Mouse (Mus musculus): ENCODE measurements around the gene Pank3.

Gene Pank3

DNA sequence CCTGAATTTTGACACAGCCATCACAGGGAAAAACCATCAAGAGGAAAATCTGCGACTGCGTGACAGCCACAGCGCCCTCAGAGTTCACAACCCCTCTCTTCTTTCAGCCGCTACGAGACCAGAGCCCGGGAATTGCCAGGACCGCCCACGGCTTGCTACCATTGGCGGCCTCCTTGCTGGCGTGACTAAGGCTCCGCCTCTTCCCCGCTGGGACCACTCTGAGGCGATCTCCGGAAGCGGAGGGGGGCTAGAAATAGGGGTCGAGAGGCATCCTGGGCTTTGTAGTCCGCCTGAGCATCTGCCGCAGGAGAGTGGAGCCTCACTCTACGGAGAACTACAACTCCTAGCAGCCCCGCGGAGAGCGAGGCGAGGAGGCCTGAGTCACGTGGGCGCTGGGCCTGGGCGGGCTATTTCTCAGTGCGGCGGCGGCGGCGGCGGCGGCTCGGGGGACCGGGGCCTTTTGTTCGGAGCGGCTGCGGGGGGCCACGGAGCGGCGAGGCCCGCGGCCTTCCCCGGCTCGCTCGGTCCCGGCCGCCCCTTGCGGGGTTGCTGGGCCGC, at the start of gene Pank3:
Gene Pank3, plus strand, starts transcription at position 297 of the 558 bp plus-strand sequence.
- DNase-seq, result peak; percentile 95

DNA sequence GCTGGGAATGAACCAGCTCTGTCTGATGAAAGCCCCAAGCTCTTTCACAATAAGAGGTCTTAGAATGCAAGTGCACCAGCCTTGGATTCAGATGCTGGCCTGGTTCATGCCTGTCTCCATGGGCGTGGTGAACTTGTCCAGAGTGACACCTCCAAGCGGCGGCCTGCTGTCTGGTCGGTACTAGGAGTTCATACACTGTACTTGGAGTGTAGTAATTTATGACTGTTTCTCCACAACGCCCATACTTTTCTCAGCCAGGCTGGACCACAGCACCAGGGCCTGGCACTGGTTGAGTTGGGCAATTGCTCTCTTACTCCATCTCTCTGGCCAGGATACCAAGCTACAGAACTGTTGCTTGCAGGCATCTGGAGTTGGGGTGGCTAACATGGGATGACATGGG, 45.4 kb upstream of the Pank3 start:
- DNase-seq, result no peak

DNA sequence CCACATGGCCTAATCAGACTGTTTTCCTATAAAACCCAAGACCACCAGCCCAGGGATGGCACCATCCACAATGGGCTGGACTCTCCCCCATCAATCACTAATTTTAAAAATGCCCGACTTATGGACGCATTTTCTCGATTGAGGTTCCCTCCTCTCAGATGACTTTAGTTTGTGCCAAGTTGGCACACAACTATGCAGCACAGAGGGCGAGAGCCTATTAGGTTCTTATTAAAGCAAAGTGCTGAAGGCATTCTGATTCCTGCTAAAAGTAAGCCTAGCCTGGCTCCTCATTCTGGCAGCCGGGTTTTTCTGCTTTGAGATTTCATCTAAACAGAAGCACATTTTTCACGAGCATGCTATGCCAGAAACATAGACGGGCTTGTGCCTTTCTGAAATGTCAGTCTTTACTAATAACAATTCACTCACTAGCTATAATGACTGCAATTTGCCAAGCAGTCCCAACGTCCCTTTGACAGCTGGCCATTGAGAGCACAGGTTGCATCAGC, 42.9 kb upstream of the Pank3 start:
- DNase-seq, result no peak

- DNase-seq, result no peak
Measured at GRCm38 (mm10) chr11:35728200-35728599, 41.1 kb upstream of the Pank3 start.

GRCm38 (mm10) chr11:35729186-35729585, 40.1 kb upstream of the Pank3 start:
- DNase-seq, result no peak

DNA sequence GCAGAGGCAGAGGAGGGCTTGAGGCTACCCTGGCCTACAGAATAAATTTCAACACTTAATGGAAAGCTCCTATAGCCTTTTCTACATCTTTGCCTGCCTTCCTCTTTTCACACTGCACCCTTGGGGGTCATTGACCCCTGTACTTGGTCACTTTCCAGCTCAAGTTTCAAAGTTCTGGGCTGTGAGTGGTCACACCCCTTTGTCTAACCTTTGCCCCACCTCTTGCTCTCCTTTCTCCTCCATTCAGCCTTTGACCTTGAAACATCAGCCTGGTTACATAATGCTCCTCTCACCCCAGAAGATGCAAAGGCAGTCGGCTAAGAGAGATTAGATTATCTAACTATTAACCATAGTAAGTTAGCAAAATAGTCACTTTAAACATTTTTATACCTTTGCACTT, 36.9 kb upstream of the Pank3 start:
- DNase-seq, result no peak

- no peak for DNase-seq
Measured at GRCm38 (mm10) chr11:35736817-35737216, 32.5 kb upstream of the Pank3 start.

DNA sequence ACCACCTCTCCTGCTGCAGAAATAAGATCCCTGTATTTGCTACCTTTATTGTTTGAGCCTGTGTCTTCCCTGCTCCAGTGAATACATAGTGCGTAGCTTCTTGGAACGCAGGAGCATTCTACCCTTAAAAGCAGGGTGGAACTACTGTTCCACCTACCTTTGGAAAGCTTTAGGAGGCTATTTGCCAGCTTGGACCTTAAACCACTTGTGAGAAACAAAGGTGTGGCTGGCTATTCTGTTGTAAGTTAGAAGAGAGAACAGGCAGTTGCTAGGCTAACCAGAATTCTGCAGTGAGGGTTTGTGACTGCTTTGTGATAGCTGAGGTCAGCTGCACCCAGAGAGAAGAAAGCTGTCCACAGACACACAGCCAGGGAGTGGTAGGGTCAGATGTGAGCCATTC, 32.0 kb upstream of the Pank3 start:
- DNase-seq, result no peak

GRCm38 (mm10) chr11:35738102-35738501, 31.2 kb upstream of the Pank3 start:
- no peak for DNase-seq

- DNase-seq, result no peak
Measured at GRCm38 (mm10) chr11:35743586-35743985, 25.7 kb upstream of the Pank3 start.

DNA sequence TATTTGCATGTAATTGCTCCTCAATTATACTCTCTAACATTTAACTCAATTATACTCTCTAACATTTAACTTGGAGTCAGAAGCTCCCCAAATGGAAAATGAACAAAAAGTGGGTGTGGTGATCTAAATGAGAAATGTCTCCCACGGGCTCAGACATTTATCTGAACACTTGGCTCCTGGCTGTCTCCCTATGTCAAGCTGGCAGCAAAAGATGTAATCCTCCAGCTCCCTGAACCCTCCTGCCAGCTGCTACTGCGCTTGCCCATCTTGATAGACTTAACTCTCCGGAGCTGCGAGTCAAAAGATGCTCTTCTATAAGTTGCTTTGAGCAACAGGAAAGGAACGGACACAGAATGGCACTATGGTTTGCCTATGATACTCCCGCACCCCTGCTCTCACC, 24.7 kb upstream of the Pank3 start:
- no peak for DNase-seq

DNA sequence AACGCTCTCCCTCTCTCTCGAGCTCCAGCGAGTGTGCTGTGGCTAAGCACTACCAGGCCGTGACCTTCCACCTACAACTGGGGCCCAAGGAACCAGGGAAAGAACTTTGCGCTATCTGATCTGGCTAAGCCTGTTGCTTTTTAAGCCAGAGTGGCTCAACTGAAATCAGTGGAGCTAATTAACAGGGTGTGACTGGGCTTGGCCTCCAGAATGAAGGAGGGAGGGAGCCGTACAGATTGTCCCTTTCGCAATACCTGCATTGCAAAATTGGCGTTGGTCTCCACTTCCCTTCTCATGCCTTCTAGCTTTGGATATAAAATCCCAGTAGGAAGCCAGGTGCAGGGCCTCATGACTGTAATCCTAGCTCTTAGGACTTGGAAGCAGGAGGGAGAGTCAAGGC, 18.7 kb upstream of the Pank3 start:
- no peak for DNase-seq

GRCm38 (mm10) chr11:35754906-35755418, 14.3 kb upstream of the Pank3 start:
- DNase-seq, result no peak

GRCm38 (mm10) chr11:35755546-35755945, 13.7 kb upstream of the Pank3 start:
- DNase-seq, result no peak

DNA sequence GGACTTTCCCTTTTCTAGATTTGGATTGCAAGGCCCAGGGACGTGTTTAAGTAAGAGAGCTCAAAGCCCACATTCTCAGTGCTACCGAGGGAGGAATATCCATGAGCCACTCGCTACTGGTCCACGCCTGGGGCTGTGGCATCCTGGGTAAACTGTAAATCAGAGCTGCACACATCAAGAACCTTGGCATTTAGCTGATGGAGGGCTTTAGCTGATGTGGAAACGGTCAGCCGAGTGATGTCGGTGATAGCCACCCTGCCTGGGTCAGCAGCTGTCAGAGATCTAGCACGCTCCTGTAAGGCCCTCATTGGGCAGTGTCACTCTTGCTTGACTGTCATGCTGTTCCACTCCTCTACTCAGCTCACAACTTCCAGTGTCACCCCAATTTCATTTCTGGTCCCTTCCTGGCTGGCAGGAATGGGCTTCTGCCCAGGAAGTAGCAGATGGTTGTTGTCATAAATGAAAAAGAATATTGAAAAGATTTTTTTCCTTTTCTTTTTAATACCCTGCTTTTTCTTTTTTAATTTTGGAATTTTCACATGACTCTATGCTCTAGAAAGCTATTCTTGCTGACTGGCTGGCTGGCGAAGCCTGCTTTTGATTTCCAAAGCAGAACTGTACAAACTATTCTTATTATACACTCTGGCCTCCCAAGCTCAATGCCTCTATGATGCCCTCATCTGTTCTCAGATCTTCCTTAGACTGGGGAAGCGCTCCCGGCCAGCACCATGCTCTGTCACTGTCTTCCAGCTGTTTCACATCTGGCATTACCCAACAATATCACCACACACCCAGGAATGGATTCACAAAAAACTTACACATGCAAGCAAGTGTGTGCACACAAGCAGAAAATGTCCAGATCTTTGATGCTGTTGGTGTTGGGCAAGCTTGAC, 12.6 kb upstream of the Pank3 start:
- DNase-seq, result no peak

DNA sequence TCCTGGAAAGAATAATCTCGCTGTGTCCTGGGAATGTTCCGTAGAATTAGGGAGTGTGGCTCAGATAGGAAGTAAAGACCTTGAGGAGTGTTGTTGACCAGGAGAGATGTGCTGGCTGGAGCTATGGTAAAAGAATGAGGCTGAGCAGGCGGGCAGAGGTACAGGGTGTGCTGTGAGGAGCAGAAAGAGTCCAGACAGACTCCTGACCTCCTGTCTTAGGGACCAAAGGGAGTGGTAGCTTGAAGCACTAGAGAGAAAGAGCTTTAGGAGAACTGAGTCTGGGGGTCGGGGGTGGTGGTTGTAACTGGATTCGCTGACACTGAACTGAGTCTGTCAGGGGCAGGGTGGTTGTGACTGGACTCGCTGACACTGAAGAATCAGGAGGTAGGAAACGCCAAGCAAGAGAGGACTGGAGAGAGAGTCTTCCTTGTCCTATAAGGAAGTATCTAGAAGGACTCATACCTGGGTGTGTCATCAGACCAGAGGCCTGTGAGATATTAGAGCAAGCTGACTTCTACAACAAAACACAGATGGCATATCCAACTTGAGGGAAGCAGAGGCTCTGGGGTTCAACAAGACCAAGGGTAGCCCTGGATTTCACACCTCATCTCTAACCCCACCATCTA, 9.2 kb upstream of the Pank3 start:
- no peak for DNase-seq

DNA sequence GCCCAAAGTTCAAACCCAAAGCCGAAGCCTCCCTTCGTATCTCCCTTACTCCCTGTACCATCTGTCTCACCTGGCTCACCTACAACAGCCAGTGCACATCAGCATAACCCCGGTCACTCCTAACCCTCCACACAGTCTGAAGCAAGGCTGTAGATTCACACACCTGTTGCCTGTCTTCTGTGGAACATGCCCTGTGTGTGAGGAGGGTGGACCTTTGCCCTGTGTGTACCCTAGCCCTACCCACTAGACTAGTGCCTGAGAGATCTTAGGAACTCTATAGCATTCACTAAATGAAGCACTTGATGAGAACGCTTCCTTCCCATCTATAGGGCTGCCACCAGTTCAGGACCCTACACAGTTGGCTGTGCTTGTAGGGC, 8.7 kb upstream of the Pank3 start:
- DNase-seq, result no peak

DNA sequence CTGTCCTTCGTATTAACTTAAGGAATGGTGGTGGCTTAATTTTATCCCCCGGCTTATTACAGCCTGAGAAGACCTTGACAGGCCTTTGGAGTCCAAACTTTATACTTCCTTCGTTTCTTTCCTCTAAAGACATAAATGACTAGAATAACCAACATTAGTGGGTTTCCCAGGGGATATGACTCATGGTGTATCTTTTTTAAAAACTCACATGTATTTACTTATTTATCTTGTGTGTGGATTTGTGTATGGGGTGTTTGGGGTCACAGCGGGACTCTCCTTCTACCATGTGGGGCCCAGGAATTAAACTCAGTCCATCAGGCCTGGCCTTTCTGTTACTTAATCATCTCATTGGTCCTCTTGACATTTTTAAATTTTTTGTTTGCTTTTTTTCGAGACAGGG, 2.4 kb upstream of the Pank3 start:
- DNase-seq, result no peak

GRCm38 (mm10) chr11:35769746-35770437, 608 bp downstream of the Pank3 start:
- peak; percentile 85 for DNase-seq

GRCm38 (mm10) chr11:35770741-35771504, 1.6 kb downstream of the Pank3 start:
- DNase-seq, result no peak

- DNase-seq, result no peak
Measured at GRCm38 (mm10) chr11:35775606-35776005, 6.3 kb downstream of the Pank3 start.

- DNase-seq, result no peak
Measured at GRCm38 (mm10) chr11:35776452-35776851, 7.2 kb downstream of the Pank3 start.
